Mouse (Mus musculus): ENCODE measurements around the gene Cideb. TPM values are rescaled to one million over a fixed set of nuclear protein-coding genes. Genes with fewer than 3 reads are reported as not detected.

Cideb gene
- total RNA-seq, 2 experiments from 2014 or later: 1.2 to 2.2 TPM

DNA sequence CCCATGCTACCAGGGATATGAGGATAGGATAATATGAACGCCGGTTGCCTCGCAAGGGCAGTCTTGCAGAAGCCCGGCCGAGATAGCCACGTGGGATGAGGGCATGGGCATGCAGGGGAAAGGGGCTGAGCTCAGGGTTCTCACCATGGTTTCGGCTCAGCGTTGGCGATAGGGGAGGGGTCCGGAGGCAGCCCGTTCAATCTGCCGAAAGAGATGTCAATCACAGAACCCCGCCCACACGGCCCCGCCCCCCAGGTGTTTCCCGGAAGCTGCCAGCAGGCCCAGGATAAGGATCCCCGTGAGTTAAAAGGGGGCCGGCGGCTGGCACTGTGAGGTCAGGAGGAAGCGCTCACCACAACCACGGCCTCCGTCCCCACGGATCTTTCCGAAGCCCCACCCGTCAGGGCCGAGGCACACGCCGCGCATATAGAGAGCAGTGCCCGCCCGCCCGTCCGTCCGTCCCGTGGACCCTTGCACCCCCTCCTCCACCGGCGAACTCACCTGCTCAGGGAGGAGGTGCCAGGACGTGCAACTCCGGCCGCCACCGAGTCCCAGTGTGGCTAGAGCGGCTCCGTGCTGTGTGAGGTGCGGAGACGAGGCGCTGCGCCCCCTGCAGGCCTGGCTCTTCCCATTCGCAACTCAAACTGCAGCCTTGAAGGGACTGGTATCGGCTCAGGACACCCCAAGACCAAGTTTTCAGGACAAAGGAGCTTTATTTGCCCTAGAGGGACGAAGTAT is 36.4 kb downstream of the Cideb start, which contains the start of gene Rabggta:
Gene Rabggta, minus strand, starts transcription at position 564 of the 738 bp plus-strand sequence.
- peak; percentile 93 for DNase-seq

DNA sequence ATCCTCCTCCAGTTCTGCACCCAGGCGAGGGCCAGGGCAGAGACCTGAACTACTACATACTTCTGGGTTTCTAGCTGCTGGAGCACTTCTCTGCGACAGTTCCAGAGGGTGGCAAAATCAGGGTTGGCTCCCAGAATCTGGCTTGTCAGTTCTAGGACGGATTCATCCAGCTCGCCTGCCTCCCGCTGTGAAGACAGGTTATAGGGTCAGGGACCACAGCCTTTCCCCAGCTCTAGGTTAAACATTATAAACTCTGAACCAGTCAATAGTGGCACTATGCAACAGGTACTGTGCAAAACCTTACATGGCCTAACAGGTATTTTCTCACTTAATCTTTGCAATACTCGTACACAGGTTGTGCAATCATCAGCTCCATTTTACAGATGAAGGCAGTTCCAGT is 37.2 kb downstream of the Cideb start:
- no peak for DNase-seq

DNA sequence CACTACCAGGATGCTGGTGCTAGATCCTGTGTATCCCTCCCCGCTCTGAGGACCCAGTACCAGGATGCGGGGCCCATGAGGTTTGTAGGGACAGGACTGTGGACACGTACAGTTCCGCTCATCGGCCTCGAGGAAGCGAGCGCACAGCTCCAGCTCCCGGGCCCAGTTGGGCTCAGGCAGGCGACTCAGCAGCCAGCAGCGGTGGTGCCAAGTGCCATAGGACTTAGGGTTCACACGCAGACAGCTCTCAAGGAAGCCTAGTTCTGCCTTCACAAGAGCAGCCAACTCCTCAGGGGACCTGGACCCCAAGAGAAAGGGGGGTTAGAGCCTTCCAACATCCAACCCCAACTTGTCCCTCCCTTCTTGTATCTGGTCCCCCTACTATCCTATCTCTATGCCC is 37.6 kb downstream of the Cideb start:
- no peak for DNase-seq

DNA sequence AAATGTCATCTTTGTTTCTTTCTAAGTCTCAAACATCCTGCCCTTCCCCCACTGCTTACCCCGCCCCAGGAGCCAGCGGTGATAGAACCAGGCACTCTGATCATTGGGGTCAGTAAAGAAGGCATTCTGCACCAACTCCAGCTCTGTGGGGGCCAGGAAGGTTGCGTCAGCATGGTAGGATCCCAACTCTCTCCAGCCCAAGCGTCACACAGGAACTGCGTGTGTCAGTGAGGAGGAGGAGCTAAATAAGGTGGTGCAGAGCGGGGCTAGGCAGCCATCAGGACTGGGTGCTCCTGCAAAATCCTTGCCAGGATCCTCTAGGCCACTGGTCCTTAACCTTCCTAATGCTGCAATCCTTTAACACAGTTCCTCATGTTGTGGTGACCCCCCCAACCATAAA is 38.5 kb downstream of the Cideb start:
- no peak for DNase-seq

DNA sequence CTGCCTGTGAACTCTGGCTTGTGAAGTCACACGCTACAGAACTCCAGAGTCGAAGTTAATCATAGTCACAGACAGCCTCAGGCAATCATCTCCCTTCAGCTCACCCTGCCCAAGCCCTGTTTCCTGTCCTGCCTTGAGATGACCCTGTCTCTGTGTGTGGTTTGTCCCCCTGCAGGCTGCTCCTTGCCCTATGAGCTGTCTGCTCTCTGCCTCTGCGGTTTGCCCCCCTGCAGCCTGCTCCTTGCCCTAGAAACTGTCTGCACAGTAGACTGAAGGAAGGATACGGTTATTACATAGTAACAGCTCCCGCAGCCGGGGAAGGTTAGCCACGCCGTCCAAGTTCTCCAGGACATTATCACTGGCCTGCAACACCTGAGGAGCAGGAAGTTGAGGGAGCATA is 41.4 kb downstream of the Cideb start:
- DNase-seq: no peak

DNA sequence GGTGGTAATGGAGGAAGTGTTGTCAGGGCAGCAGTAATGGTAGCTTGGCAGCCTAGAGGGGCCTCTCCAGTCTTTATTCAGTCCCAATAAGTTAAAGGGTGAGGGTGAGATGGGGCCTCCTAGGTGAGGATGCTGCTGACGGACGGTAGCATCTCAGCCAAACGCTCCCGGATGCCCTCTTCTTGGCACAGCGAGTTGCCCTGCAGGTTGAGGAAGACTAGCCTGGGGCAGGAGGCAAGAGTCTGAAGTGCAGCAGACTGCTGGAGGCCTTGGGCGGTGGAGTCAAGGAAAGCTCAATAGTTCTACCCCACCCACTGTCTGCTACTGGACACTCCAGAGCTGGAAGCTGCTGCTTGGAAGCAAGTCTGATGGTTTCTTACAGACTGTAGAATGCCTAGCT is 42.0 kb downstream of the Cideb start:
- DNase-seq: no peak

DNA sequence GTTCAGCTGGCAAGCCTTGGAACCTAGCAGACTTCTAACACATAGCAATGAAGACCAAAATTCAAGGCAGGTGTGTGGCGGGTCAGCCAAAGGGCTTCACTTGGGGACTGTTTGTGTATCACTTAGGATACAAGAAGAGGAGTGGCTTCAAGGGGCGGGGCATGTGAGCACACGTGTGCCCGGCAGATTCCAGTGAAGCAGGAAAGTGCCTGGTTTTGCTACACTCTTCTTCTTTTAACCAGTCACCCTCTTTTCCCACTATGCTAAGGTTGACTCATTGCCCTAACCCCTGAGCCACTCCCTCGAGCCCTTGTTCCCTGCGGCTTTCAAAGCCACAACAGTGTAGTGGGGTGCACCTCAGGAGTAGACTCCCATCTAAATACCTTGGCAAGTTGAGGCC is 43.4 kb downstream of the Cideb start:
- no peak for DNase-seq

DNA sequence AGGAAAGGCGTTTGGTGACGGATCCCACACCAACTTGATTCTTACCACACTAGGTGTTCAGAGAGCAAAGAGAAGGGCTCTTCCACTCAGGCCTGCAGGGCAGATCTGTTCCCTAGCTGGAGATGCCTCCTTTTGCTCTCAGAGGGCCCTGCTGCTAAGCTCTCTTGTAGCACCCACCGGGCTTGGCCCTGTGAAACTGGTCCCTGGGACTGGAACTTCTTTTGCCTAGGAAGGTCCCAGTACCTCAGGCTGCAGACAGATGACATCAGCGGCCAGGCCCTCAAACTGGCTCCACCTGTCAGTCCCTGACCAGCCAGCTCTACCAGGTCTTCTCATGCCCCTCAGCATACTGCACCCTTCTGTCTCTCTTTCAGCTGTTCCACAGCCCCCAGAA is 44.5 kb downstream of the Cideb start, which contains the start of gene Tgm1:
Gene Tgm1, minus strand, starts transcription at position 198 of the 394 bp plus-strand sequence.
- DNase-seq: no peak

DNA sequence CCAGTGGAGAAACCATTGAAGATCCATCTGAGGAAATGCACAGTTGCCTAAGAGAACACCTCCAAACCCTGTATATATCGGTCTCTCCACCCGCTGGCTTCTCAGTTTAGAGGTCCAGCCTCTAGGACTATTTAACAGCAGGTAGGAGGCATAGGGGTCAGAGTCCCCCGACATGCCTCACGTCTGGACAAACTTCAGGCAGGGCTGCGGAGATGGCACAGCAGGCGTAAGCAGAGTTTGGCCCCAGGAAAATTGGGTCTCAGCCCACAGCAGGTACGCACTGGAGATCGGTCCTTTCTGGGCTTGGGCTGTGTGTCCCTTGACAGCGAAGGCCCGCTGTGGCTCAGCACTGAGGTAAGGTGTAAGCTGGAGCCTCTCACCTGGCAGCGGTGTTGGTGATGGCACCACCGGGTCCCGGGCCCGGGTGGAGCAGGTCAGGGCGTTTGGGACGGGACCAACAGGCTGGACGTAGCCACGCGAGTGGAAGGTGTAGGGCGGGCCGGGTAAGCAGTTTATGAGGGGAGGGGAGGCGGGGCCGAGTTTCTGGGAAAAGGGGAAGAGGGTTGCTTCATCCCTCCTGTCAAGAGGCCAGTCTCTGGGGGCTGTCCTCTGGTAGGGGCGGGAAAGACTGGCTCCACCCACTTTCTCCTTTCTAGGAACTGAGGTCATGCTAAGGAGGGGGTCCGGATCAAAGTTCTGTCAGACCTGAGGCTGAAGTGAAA is 45.1 kb downstream of the Cideb start:
- peak; percentile 36 for DNase-seq

DNA sequence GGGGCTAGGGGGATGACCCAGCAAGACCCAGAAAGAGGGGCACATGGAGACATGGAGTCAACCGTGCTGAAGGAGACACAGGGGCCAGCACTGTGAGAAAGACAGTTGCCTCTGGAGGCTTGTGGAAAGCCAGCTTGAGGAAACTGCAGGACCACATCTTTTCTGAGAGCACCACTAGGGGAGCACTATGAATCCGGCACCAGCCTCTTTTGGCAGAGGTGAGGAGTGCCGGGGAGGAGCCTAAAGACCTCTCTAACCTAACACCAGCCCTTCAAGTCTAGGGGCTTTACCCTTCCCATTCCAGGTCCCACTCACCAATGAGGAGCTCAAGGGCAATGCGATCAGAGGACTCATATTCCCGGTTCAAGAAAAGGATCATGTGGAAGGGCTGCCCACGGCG is 46.5 kb downstream of the Cideb start:
- DNase-seq: no peak

DNA sequence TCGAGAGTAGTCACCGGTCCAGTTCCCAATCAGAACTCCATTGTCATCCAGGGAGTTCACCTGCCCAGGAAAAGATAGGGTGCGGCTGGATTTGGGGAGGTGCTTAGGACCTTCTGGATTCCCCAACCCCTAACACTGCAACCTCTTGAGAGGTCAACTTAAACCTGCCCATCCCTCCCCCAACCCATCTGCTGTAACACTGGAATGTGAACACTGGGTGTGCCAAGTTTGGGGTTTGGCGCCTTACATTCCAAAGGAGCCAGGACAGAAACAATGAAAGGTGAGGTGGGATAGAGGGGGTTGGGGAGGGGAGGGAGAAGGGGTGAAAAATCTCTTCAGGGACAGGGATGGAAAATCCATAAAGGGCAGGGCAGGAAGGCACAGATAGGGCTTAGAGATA is 48.7 kb downstream of the Cideb start:
- DNase-seq: no peak

DNA sequence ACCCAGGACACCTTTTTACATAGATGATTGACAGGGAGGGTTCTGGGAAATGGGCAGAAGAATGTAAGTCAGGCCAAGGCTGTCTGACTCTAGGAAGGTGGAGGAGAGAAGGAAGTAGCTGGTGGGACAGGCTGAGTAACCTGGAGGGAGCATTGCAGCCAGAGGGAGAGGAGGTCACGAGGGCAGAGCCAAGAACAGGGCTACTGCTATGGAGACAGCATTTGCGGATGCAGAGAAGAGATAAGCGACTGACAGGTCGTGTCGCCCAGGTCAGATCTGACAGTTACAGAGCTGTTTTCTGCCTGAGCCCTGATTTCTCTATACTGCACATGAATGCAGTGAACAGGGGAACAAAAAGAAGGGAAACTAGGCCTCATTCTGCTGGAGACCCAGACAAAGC is 50.9 kb downstream of the Cideb start:
- no peak for DNase-seq

DNA sequence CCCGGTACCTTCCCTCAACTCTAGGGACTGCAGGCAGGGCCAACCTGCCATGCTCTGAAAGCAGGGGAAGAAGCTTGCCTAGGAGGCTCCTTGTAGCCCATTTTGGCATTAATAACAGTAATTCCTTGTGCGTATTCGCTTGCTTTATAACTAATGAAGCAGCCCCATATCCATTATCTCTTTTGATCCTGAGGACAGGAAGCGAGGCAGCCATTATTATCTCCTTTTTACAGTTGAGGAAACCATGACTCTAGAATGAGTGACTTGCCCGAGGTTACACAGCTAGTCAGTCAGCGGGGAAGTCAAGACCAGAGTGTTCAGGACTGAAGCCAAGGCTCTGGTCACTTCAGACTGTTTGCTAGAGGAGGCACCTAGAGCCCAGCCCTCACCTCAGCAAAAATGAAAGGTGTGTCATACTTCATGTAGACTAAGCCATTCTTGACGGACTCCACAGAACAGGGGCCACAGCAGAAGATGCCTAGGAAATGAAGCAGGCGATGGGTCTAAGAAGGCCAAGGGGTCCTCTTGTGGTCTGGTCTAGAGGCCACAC is 52.1 kb downstream of the Cideb start:
- no peak for DNase-seq

Other genes with a start within 250 kb of the Cideb start
- under 1 TPM in 1 of 2 experiments, not detected in 1; 0.12 TPM for gene Cpne6, start 248.0 kb downstream of the Cideb start, total RNA-seq (2021)
- not detected for gene Nrl, start 233.5 kb downstream of the Cideb start, total RNA-seq (2021)
- 10 to 100 TPM; 19.7 to 21.5 TPM for gene Pck2, start 218.2 kb downstream of the Cideb start, total RNA-seq (2021)
- 10 to 100 TPM; 60.8 to 63.0 TPM for gene Dcaf11, start 198.5 kb downstream of the Cideb start, total RNA-seq (2021)
- not detected for gene A730061H03Rik, start 198.1 kb downstream of the Cideb start, total RNA-seq (2021)
- gene Fitm1, start 182.8 kb downstream of the Cideb start, total RNA-seq (2021): 100 to 1,000 TPM; 122 to 152 TPM
- gene Psme1, start 180.3 kb downstream of the Cideb start, total RNA-seq (2021): 100 to 1,000 TPM; 232 to 244 TPM
- 10 to 100 TPM; 37.3 to 40.1 TPM for gene Emc9, start 173.2 kb downstream of the Cideb start, total RNA-seq (2021)
- 100 to 1,000 TPM; 127 to 153 TPM for gene Psme2, start 167.3 kb downstream of the Cideb start, total RNA-seq (2021)
- gene Rnf31, start 166.8 kb downstream of the Cideb start, total RNA-seq (2021): 10 to 100 TPM; 25.9 to 27.9 TPM
- gene Irf9, start 154.9 kb downstream of the Cideb start, total RNA-seq (2021): 1 to 10 TPM; 7.6 to 9.9 TPM
- gene Rec8, start 140.4 kb downstream of the Cideb start, total RNA-seq (2021): under 1 TPM; 0.43 to 0.54 TPM
- 10 to 100 TPM; 64.6 to 67.1 TPM for gene Ipo4, start 122.5 kb downstream of the Cideb start, total RNA-seq (2021)
- gene Gm49378, start 120.6 kb downstream of the Cideb start, total RNA-seq (2021): 1 to 10 TPM; 3.7 to 4.3 TPM
- gene Tm9sf1, start 114.7 kb downstream of the Cideb start, total RNA-seq (2021): 10 to 100 TPM; 60.1 to 72.3 TPM
- 1 to 10 TPM; 1.1 to 1.2 TPM for gene Tssk4, start 108.3 kb downstream of the Cideb start, total RNA-seq (2021)
- gene Mdp1, start 98.0 kb downstream of the Cideb start, total RNA-seq (2021): 10 to 100 TPM; 63.2 to 66.7 TPM
- gene Gmpr2, start 86.5 kb downstream of the Cideb start, total RNA-seq (2021): 10 to 100 TPM; 16.6 to 21.0 TPM
- gene Nedd8, start 86.3 kb downstream of the Cideb start, total RNA-seq (2021): 100 to 1,000 TPM; 296 to 328 TPM
- 10 to 100 TPM; 23.4 to 25.7 TPM for gene Tinf2, start 76.6 kb downstream of the Cideb start, total RNA-seq (2021)
- gene Tgm1, start 44.5 kb downstream of the Cideb start, total RNA-seq (2021): under 1 TPM; 0.20 to 0.50 TPM
- gene Rabggta, start 36.2 kb downstream of the Cideb start, total RNA-seq (2021): 10 to 100 TPM; 13.1 to 13.9 TPM
- gene Dhrs1, start 12.8 kb downstream of the Cideb start, total RNA-seq (2021): 10 to 100 TPM; 46.0 to 51.4 TPM
- gene Nop9, start 12.8 kb downstream of the Cideb start, total RNA-seq (2021): 10 to 100 TPM; 17.8 to 18.3 TPM
- gene Ltb4r2, start 3.0 kb upstream of the Cideb start, total RNA-seq (2021): under 1 TPM; 0.11 to 0.26 TPM
- gene Ltb4r1, start 7.5 kb upstream of the Cideb start, total RNA-seq (2021): under 1 TPM; 0.50 TPM
- gene Adcy4, start 25.6 kb upstream of the Cideb start, total RNA-seq (2021): 10 to 100 TPM; 18.9 to 22.3 TPM
- 10 to 100 TPM; 10.6 to 14.0 TPM for gene Ripk3, start 30.4 kb upstream of the Cideb start, total RNA-seq (2021)
- gene Nfatc4, start 64.7 kb upstream of the Cideb start, total RNA-seq (2021): 10 to 100 TPM; 12.7 to 13.3 TPM
- gene Nynrin, start 95.6 kb upstream of the Cideb start, total RNA-seq (2021): 10 to 100 TPM; 36.0 to 36.3 TPM
- gene Cbln3, start 125.9 kb upstream of the Cideb start, total RNA-seq (2021): under 1 TPM; 0.62 to 0.65 TPM
- gene Khnyn, start 126.5 kb upstream of the Cideb start, total RNA-seq (2021): 10 to 100 TPM; 11.6 to 12.0 TPM
- gene Sdr39u1, start 141.8 kb upstream of the Cideb start, total RNA-seq (2021): 10 to 100 TPM; 57.0 to 61.3 TPM
- 10 to 100 TPM; 10.1 to 12.1 TPM for gene Cma1, start 186.2 kb upstream of the Cideb start, total RNA-seq (2021)
- under 1 TPM; 0.33 to 0.43 TPM for gene Cma2, start 192.5 kb upstream of the Cideb start, total RNA-seq (2021)

All from heart, postnatal 4 days (tissue).